Mouse (Mus musculus): ENCODE results near the gene Neurl4. TPM values are rescaled to one million over a fixed set of nuclear protein-coding genes. Genes with fewer than 3 reads are reported as not detected.
"Not testable (repeated sequence)": the region's sequence is repeated elsewhere in the genome, so short reads cannot be mapped to it uniquely, and the experiment has no call there.

Neurl4 gene
- total RNA-seq, 2 experiments from 2014 or later = 43.5 to 45.8 TPM

- intact Hi-C loops (cut with DNase I) = loop anchor here (10.0 kb wide), 1 partner anchor 806 kb away; no protein-coding TSS in a partner anchor
- DNase-seq = no peak
These were observed 10.1 kb downstream of the Neurl4 start for GRCm38 (mm10) chr11:69910781-69911560.

- intact Hi-C loops (cut with DNase I) = loop anchor here (10.0 kb wide), 1 partner anchor 807 kb away; no protein-coding TSS in a partner anchor
- DNase-seq = no peak
These were observed 10.8 kb downstream of the Neurl4 start for GRCm38 (mm10) chr11:69911701-69912100.

- intact Hi-C loops (cut with DNase I) = loop anchor here (1.0 to 10.0 kb wide), 2 partner anchors 10 to 808 kb away; no protein-coding TSS in a partner anchor
- DNase-seq = no peak
These were observed 12.1 kb downstream of the Neurl4 start for GRCm38 (mm10) chr11:69912716-69913530.

GRCm38 (mm10) chr11:69913554-69914371 lies 12.9 kb downstream of the Neurl4 start, which contains the start of gene Gps2:
Gene Gps2 (plus strand): TSS chr11:69913888.
- intact Hi-C loops (cut with DNase I) = loop anchor here (1.0 to 10.0 kb wide), 2 partner anchors 10 to 809 kb away; no protein-coding TSS in a partner anchor
- peak; percentile 90 to 94 for DNase-seq

- no peak for DNase-seq
- intact Hi-C loops (cut with DNase I) = loop anchor here (10.0 kb wide), 1 partner anchor 810 kb away; no protein-coding TSS in a partner anchor
These were observed 13.5 kb downstream of the Neurl4 start for GRCm38 (mm10) chr11:69914372-69914764.

GRCm38 (mm10) chr11:69914917-69915430 lies 14.1 kb downstream of the Neurl4 start:
- intact Hi-C loops (cut with DNase I) = loop anchor here (10.0 kb wide), 1 partner anchor 810 kb away; no protein-coding TSS in a partner anchor

GRCm38 (mm10) chr11:69915667-69916627 lies 15.1 kb downstream of the Neurl4 start:
- no peak for DNase-seq
- intact Hi-C loops (cut with DNase I) = loop anchor here (10.0 kb wide), 1 partner anchor 811 kb away; no protein-coding TSS in a partner anchor

More at GRCm38 (mm10) chr11:69914917-69915430, 14.1 kb downstream of the Neurl4 start:
- no peak for DNase-seq

- intact Hi-C loops (cut with DNase I) = loop anchor here (10.0 kb wide), 1 partner anchor 812 kb away; no protein-coding TSS in a partner anchor
- DNase-seq = not testable (repeated sequence)
These were observed 15.9 kb downstream of the Neurl4 start for GRCm38 (mm10) chr11:69916652-69917378.

- intact Hi-C loops (cut with DNase I) = loop anchor here (10.0 kb wide), 1 partner anchor 813 kb away; no protein-coding TSS in a partner anchor
- no peak for DNase-seq
These were observed 16.6 kb downstream of the Neurl4 start for GRCm38 (mm10) chr11:69917379-69917948.

- DNase-seq = no peak
- intact Hi-C loops (cut with DNase I) = loop anchor here (10.0 kb wide), 1 partner anchor 813 kb away; no protein-coding TSS in a partner anchor
These were observed 17.2 kb downstream of the Neurl4 start for GRCm38 (mm10) chr11:69918118-69918517.

- DNase-seq = no peak
- intact Hi-C loops (cut with DNase I) = loop anchor here (10.0 kb wide), 1 partner anchor 814 kb away; no protein-coding TSS in a partner anchor
These were observed 18.2 kb downstream of the Neurl4 start for GRCm38 (mm10) chr11:69919053-69919452.

- DNase-seq = peak; percentile 77 to 85
- intact Hi-C loops (cut with DNase I) = loop anchor here (2.0 to 10.0 kb wide), 3 partner anchors 39 to 815 kb away; partner anchors contain the start of gene Kctd11
These were observed 18.9 kb downstream of the Neurl4 start for GRCm38 (mm10) chr11:69919661-69920265.

- intact Hi-C loops (cut with DNase I) = loop anchor here (2.0 to 5.0 kb wide), 2 partner anchors 40 to 57 kb away; partner anchors contain the start of gene Kctd11
- peak; percentile 21 to 31 for DNase-seq
These were observed 19.6 kb downstream of the Neurl4 start for GRCm38 (mm10) chr11:69920266-69921031.

GRCm38 (mm10) chr11:69921114-69922011 lies 20.5 kb downstream of the Neurl4 start, which contains the start of gene Eif5a:
Gene Eif5a (minus strand): TSS chr11:69921958.
- DNase-seq = peak; percentile 100
- intact Hi-C loops (cut with DNase I) = loop anchor here (2.0 to 5.0 kb wide), 2 partner anchors 41 to 56 kb away; partner anchors contain the start of gene Kctd11
